Mouse (Mus musculus): ENCODE measurements at regions not wholly inside any gene's neighbourhood (a gene's known extent, or its start where the extent isn't known, plus 50 kb on each side); places are given as distances from the start of the nearest gene placed in this dataset.
"Not testable (repeated sequence)": the region's sequence is repeated elsewhere in the genome, so short reads cannot be mapped to it uniquely, and the experiment has no call there.

GRCm38 (mm10) chr15:90400326-90401280 is 176.5 kb downstream of the Alg10b start:
- Histone ChIP-seq H3K4me2 (ENCODE audit: low read depth) (no peak overlapping the region), H3K27me3 (ENCODE audit: control insufficient read depth, insufficient read depth, insufficient read length) (no peaks in the 10 kb centered on the region), H3ac (ENCODE audit: control insufficient read depth, insufficient read length) (no peak overlapping the region), H3K36me3 (ENCODE audit: control insufficient read depth, insufficient read depth) (no peaks in the 10 kb centered on the region), H3K4me3 (no peak overlapping the region), H3K79me2 (ENCODE audit: control insufficient read depth, insufficient read depth) (no peaks in the 10 kb centered on the region)
- no peak for TF ChIP-seq MYOD1 (IDR thresholded peaks at IDR 0.05; ENCODE audit: control insufficient read depth in 1 of 3, insufficient read length in 2 of 3, low read depth in 2 of 3)
- TF ChIP-seq CEBPB (IDR thresholded peaks at IDR 0.05; ENCODE audit: insufficient read depth, poor library complexity, severe bottlenecking): no peak
- TF ChIP-seq MAX (IDR thresholded peaks at IDR 0.05; ENCODE audit: low read depth): no peak
- no peak for TF ChIP-seq SRF (IDR thresholded peaks at IDR 0.05; ENCODE audit: control insufficient read depth, insufficient read length, low read depth)
- no peak for TF ChIP-seq REST (IDR thresholded peaks at IDR 0.05; ENCODE audit: insufficient read depth, insufficient read length)
- no peak for TF ChIP-seq TCF3 (IDR thresholded peaks at IDR 0.05; ENCODE audit: insufficient read length, low read depth)
- no peak for TF ChIP-seq E2F4 (IDR thresholded peaks at IDR 0.05; ENCODE audit: insufficient read depth)
- no peak for TF ChIP-seq POLR2AphosphoS2 (IDR thresholded peaks at IDR 0.05; ENCODE audit: insufficient read length, low read depth)
- no peak for TF ChIP-seq MYOG (IDR thresholded peaks at IDR 0.05; ENCODE audit: control insufficient read depth in 1 of 3, insufficient read depth in 1 of 3, insufficient read length in 2 of 3, low read depth in 2 of 3)
- no peak for TF ChIP-seq USF1 (IDR thresholded peaks at IDR 0.05; ENCODE audit: low read depth)
- no peak for TF ChIP-seq TCF12 (IDR thresholded peaks at IDR 0.05; ENCODE audit: insufficient read depth, poor library complexity, severe bottlenecking)
- no peak for TF ChIP-seq POLR2A (IDR thresholded peaks at IDR 0.05; ENCODE audit: insufficient read length, low read depth)

DNA sequence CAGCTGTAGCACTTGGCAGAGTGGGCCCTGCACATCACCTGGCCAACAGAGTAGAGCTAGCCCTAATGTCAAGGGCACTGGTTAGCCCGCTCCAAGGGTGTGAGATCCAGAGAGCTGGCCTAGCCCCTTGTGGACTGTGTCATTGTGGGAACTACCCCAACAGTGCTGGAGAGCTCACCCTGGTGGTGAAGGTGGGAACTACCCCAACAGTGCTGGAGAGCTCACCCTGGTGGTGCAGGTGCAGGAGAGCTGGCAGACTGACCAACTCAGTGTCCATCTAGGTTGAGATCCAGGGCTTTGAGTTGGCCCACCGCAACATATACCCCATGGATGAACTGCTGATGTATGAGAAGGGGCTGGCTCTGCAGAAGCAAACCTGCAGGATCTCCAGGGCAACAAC is 196.7 kb downstream of the Alg10b start:
- TF ChIP-seq E2F4 (IDR thresholded peaks at IDR 0.05; ENCODE audit: insufficient read depth) (no peak), POLR2A (IDR thresholded peaks at IDR 0.05; ENCODE audit: insufficient read length, low read depth) (no peak), USF1 (IDR thresholded peaks at IDR 0.05; ENCODE audit: low read depth) (no peak)
- Histone ChIP-seq H3K4me2 (ENCODE audit: low read depth) (no peak overlapping the region), H3K27me3 (ENCODE audit: control insufficient read depth, insufficient read depth, insufficient read length) (no peaks in the 10 kb centered on the region), H3K4me3 (no peak overlapping the region), H3ac (ENCODE audit: control insufficient read depth, insufficient read length) (no peak overlapping the region), H3K79me2 (ENCODE audit: control insufficient read depth, insufficient read depth) (no peaks in the 10 kb centered on the region), H3K36me3 (ENCODE audit: control insufficient read depth, insufficient read depth) (no peaks in the 10 kb centered on the region)

GRCm38 (mm10) chr15:90422122-90422614 is 198.1 kb downstream of the Alg10b start:
- TF ChIP-seq REST (IDR thresholded peaks at IDR 0.05; ENCODE audit: insufficient read depth, insufficient read length) (no peak), MYOG (IDR thresholded peaks at IDR 0.05; ENCODE audit: control insufficient read depth in 1 of 3, insufficient read depth in 1 of 3, insufficient read length in 2 of 3, low read depth in 2 of 3) (no peak), TCF3 (IDR thresholded peaks at IDR 0.05; ENCODE audit: insufficient read length, low read depth) (no peak), POLR2AphosphoS2 (IDR thresholded peaks at IDR 0.05; ENCODE audit: insufficient read length, low read depth) (no peak)
- H3K27me3 ChIP-seq (ENCODE audit: control insufficient read depth, insufficient read depth, insufficient read length): no peaks in the 10 kb centered on the region
- no peak overlapping the region for H3K4me3 ChIP-seq
- H3K36me3 ChIP-seq (ENCODE audit: control insufficient read depth, insufficient read depth): no peaks in the 10 kb centered on the region
- H3K4me2 ChIP-seq (ENCODE audit: low read depth): no peak overlapping the region
- no peak overlapping the region for H3ac ChIP-seq (ENCODE audit: control insufficient read depth, insufficient read length)
- no peaks in the 10 kb centered on the region for H3K79me2 ChIP-seq (ENCODE audit: control insufficient read depth, insufficient read depth)

DNA sequence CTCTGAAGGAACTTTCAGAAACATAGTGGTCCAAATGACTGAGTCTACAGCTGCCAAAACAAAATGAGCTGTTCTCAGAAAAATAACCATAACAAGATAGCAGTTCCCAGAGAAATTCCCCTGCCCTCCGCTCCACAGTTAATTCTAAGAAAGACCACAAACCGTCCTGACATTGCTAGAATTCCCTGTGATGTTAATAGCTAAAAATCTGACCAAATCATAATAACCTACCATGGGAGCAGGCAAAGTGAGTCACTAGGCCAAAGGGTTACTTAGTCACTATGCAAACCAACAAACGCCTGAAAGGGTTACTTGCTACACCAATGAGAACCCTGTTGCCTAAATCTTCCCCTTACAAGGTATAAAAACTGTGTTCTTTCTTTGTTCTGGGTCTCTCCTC is 206.9 kb downstream of the Alg10b start:
- H3K4me2 ChIP-seq (ENCODE audit: low read depth): peak overlapping the region; percentile 45
- TF ChIP-seq CEBPB (IDR thresholded peaks at IDR 0.05; ENCODE audit: insufficient read depth, poor library complexity, severe bottlenecking): 0 out of 2 replicates have a peak, but pooled peaks have one; percentile 26
- not testable (repeated sequence) for H3K36me3 ChIP-seq (ENCODE audit: control insufficient read depth, insufficient read depth); H3K79me2 ChIP-seq (ENCODE audit: control insufficient read depth, insufficient read depth); H3ac ChIP-seq (ENCODE audit: control insufficient read depth, insufficient read length); H3K4me3 ChIP-seq; H3K27me3 ChIP-seq (ENCODE audit: control insufficient read depth, insufficient read depth, insufficient read length)

- no peaks in the 10 kb centered on the region for H3K79me2 ChIP-seq (ENCODE audit: control insufficient read depth, insufficient read depth)
- TF ChIP-seq CEBPB (IDR thresholded peaks at IDR 0.05; ENCODE audit: insufficient read depth, poor library complexity, severe bottlenecking) (0 out of 2 replicates have a peak, but pooled peaks have one; percentile 45), SRF (IDR thresholded peaks at IDR 0.05; ENCODE audit: control insufficient read depth, insufficient read length, low read depth) (no peak), POLR2AphosphoS2 (IDR thresholded peaks at IDR 0.05; ENCODE audit: insufficient read length, low read depth) (no peak)
- H3K4me3 ChIP-seq: no peak overlapping the region
- peak overlapping the region; percentile 39 for H3K4me2 ChIP-seq (ENCODE audit: low read depth)
- H3K36me3 ChIP-seq (ENCODE audit: control insufficient read depth, insufficient read depth): no peaks in the 10 kb centered on the region
- H3ac ChIP-seq (ENCODE audit: control insufficient read depth, insufficient read length): no peak overlapping the region
- H3K27me3 ChIP-seq (ENCODE audit: control insufficient read depth, insufficient read depth, insufficient read length): no peaks in the 10 kb centered on the region
Measured at GRCm38 (mm10) chr15:90432154-90432553, 208.0 kb downstream of the Alg10b start.

Measured in myocyte (in vitro differentiated cells).